Mouse (Mus musculus) liver, embryonic 12.5 days (tissue): Measurements from ENCODE around the gene Rplp2. TPM values are rescaled to one million over a fixed set of nuclear protein-coding genes. Genes with fewer than 3 reads are reported as not detected.

ENCODE experiments used
- ATAC-seq: fragments of 200-750 bp; cut with Nextera tagmentation; 2 replicates; pipeline ENCODE4 v1.8.0; 2017; ENCODE audit warnings: moderate number of reproducible peaks, mild to moderate bottlenecking, moderate library complexity
- H3K27ac ChIP-seq: fragments of 300-500 bp; sonication (generic); 2 replicates; pipeline ENCODE4 v1.5.1; 2016; ENCODE audit warnings: mild to moderate bottlenecking
- H3K27me3 ChIP-seq: fragments of 300-500 bp; sonication (generic); replicated peaks from 2 replicates; pipeline ENCODE4 v1.6.1; 2016; ENCODE audit warnings: mild to moderate bottlenecking, moderate library complexity
- H3K36me3 ChIP-seq: fragments of 300-500 bp; sonication (generic); 2 replicates; pipeline ENCODE4 v1.6.1; 2016; ENCODE audit warnings: mild to moderate bottlenecking, moderate library complexity
- H3K4me1 ChIP-seq: fragments of 300-500 bp; sonication (generic); 2 replicates; pipeline ENCODE4 v1.6.1; 2016
- H3K4me2 ChIP-seq: fragments of 300-500 bp; sonication (generic); 2 replicates; pipeline ENCODE4 v1.6.1; 2016; ENCODE audit warnings: mild to moderate bottlenecking, moderate library complexity
- H3K4me3 ChIP-seq: fragments of 300-500 bp; sonication (generic); 2 replicates; pipeline ENCODE4 v1.5.1; 2016; ENCODE audit warnings: mild to moderate bottlenecking, moderate library complexity
- H3K9ac ChIP-seq: fragments of 300-500 bp; sonication (generic); 2 replicates; pipeline ENCODE4 v1.6.1; 2016; ENCODE audit warnings: mild to moderate bottlenecking, moderate library complexity
- H3K9me3 ChIP-seq: fragments of 300-500 bp; sonication (generic); replicated peaks from 2 replicates; pipeline ENCODE4 v1.6.1; 2016; ENCODE audit warnings: mild to moderate bottlenecking, moderate library complexity
- WGBS: fragments of 180-500 bp; shearing (Covaris S2); methylation state at CpG from one replicate; pipeline ENCODE4 v1.1.7; 2016; ENCODE audit not compliant: insufficient replicate concordance; 5-methylcytosine and 5-hydroxymethylcytosine counted together
- polyA plus RNA-seq: library from polyadenylated mRNA; unstranded; fragments of >200 nt; fragmentation: Nextera tagmentation; extraction: Ambion mirVana; gene quantifications from 2 replicates; pipeline ENCODE4 v1.2.1, GENCODE M21; 2016

Rplp2 gene
- polyA plus RNA-seq, 1 experiment from 2014 or later: 1,344 TPM

DNA sequence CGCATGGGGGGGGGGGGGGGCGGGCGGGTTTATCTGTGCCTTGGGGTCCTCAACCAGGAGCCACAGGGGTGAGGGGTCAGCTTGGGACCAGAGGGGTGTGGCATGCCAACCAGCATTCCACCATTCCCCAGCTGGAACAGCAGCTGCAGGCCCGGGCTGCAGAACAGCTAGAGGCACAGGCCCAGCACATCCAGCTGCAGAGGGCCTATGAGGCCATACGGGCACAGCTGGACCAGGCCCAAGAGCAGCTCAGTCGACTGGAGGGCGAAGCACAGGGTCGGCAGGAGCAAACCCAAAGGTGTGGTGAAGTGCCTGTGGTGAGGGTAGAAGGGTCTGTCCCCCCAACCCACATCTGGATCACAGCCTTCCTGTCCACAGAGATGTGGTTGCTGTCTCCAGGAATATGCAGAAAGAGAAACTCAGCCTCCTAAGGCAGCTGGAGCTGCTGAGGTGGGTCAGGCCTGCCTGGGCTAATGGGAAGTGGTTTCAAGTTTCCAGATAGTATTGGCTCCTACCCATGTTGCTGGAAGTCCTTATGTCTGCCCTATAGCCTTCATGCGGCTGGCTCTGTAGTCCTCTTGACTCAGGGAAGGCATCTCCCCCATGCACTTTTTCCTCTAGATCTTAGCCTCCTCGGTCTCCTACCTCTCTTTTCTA is 18.3 kb downstream of the Rplp2 start:
- Histone ChIP-seq H3K9me3 (no peaks in the 10 kb centered on the region), H3K4me3 (no peak overlapping the region), H3K36me3 (peaks cover 14% of the 10 kb centered on the region), H3K27ac (0 out of 2 replicates have a peak overlapping the region, but pooled peaks have one; percentile 6), H3K27me3 (peaks cover 63% of the 10 kb centered on the region), H3K9ac (no peak overlapping the region), H3K4me1 (peaks cover 83% of the 10 kb centered on the region), H3K4me2 (peak overlapping the region; percentile 44; the same call in 1 of the 2 replicates)
- 53% methylated on average over 10 of the region's 10 CpGs for WGBS
- no peak for ATAC-seq

GRCm38 (mm10) chr7:141466045-141466394 is 18.9 kb downstream of the Rplp2 start:
- no peak for ATAC-seq
- WGBS: 42% methylated on average over 7 of the region's 7 CpGs
- H3K9me3 ChIP-seq: no peaks in the 10 kb centered on the region
- H3K27me3 ChIP-seq: peaks cover 58% of the 10 kb centered on the region
- H3K4me3 ChIP-seq: no peak overlapping the region
- H3K27ac ChIP-seq: 0 out of 2 replicates have a peak overlapping the region, but pooled peaks have one; percentile 6
- peaks cover 80% of the 10 kb centered on the region for H3K4me1 ChIP-seq
- peaks cover 19% of the 10 kb centered on the region for H3K36me3 ChIP-seq
- H3K4me2 ChIP-seq: no peak overlapping the region
- H3K9ac ChIP-seq: no peak overlapping the region

DNA sequence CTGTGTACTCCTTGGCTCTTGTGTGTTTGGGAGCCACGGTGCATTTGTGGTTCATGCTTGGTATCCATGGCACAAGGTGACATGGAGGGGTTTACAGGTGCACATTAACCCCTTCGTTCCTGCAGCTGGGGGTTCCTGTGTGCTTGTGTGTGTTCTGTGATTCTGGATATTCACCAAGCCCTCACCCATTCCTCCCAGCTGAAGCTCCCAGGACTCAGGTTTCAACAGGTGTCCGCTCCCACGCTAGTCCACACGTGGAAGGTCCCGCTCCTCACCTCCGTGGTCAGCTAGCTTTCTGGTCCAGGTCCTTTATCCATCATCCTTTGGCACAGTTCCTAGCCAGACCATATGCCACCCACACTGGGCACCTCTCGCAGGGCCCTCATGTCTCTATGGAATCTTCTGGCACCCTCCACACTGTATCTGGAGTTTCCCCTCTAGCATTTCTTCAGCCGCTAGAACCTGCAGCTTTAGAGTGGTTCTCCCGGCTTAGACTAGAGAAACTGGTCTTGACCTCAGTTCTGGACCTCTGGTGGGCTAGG is 19.5 kb downstream of the Rplp2 start:
- Histone ChIP-seq H3K27me3 (peaks cover 51% of the 10 kb centered on the region), H3K4me1 (peaks cover 74% of the 10 kb centered on the region), H3K36me3 (peaks cover 25% of the 10 kb centered on the region), H3K4me3 (peak overlapping the region; percentile 82), H3K4me2 (peak overlapping the region; percentile 95), H3K9ac (peak overlapping the region; percentile 82), H3K9me3 (no peaks in the 10 kb centered on the region), H3K27ac (peak overlapping the region; percentile 83)
- ATAC-seq: no peak
- WGBS: 55% methylated on average over 10 of the region's 10 CpGs

- peak within 1 kb of the TSS; percentile 95 for H3K4me2 ChIP-seq
- peak within 1 kb of the TSS; percentile 82 for H3K4me3 ChIP-seq
- ATAC-seq: peak; percentile 87
- H3K36me3 ChIP-seq: peaks cover 33% of the 10 kb centered on the region
- no peaks in the 10 kb centered on the region for H3K9me3 ChIP-seq
- H3K27ac ChIP-seq: peak within 1 kb of the TSS; percentile 83
- H3K4me1 ChIP-seq: peaks cover 70% of the 10 kb centered on the region
- peaks cover 44% of the 10 kb centered on the region for H3K27me3 ChIP-seq
- H3K9ac ChIP-seq: peak within 1 kb of the TSS; percentile 82
- WGBS: 1% methylated on average over 52 of the region's 52 CpGs
Observed at GRCm38 (mm10) chr7:141467230-141468030, 20.3 kb downstream of the Rplp2 start, which contains the start of gene Cd151. Cd151 (plus strand) TSS chr7:141467392.

GRCm38 (mm10) chr7:141468164-141468521 is 21.0 kb downstream of the Rplp2 start:
- H3K4me3 ChIP-seq: peak overlapping the region; percentile 82
- H3K27me3 ChIP-seq: peaks cover 37% of the 10 kb centered on the region
- peaks cover 74% of the 10 kb centered on the region for H3K4me1 ChIP-seq
- peak overlapping the region; percentile 83 for H3K27ac ChIP-seq
- ATAC-seq: no peak
- H3K36me3 ChIP-seq: peaks cover 38% of the 10 kb centered on the region
- peak overlapping the region; percentile 95 for H3K4me2 ChIP-seq
- H3K9ac ChIP-seq: peak overlapping the region; percentile 82
- 20% methylated on average over 5 of the region's 5 CpGs for WGBS
- no peaks in the 10 kb centered on the region for H3K9me3 ChIP-seq

- 6% methylated on average over 8 of the region's 8 CpGs for WGBS
- peak overlapping the region; percentile 82 for H3K9ac ChIP-seq
- peak; percentile 71 for ATAC-seq
- H3K4me2 ChIP-seq: peak overlapping the region; percentile 95
- no peaks in the 10 kb centered on the region for H3K9me3 ChIP-seq
- peaks cover 79% of the 10 kb centered on the region for H3K4me1 ChIP-seq
- peak overlapping the region; percentile 83 for H3K27ac ChIP-seq
- H3K36me3 ChIP-seq: peaks cover 38% of the 10 kb centered on the region
- H3K27me3 ChIP-seq: peaks cover 31% of the 10 kb centered on the region
- H3K4me3 ChIP-seq: peak overlapping the region; percentile 82
Observed at GRCm38 (mm10) chr7:141468522-141469211, 21.5 kb downstream of the Rplp2 start.

DNA sequence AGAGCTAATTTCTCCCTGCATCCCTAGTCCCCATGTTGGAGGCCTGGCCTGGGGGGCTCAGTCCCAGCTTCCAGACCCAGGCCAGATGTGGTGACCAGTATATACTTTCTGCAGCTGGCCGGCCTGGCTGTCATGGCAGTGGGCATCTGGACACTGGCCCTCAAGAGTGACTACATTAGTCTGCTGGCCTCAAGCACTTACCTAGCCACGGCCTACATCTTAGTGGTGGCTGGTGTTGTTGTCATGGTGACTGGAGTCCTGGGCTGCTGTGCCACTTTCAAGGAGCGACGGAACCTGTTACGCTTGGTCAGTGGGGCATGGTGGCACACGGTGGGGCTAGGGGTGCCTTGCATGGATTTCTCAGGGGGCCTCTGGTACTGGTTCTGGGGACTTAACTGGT is 22.2 kb downstream of the Rplp2 start:
- no peak for ATAC-seq
- peak overlapping the region; percentile 83 for H3K27ac ChIP-seq
- H3K9me3 ChIP-seq: no peaks in the 10 kb centered on the region
- 82% methylated on average over 6 of the region's 6 CpGs for WGBS
- peaks cover 80% of the 10 kb centered on the region for H3K4me1 ChIP-seq
- peak overlapping the region; percentile 82 for H3K4me3 ChIP-seq
- H3K27me3 ChIP-seq: peaks cover 25% of the 10 kb centered on the region
- peak overlapping the region; percentile 82 for H3K9ac ChIP-seq
- H3K36me3 ChIP-seq: peaks cover 38% of the 10 kb centered on the region
- H3K4me2 ChIP-seq: peak overlapping the region; percentile 95

GRCm38 (mm10) chr7:141469901-141470636 is 22.9 kb downstream of the Rplp2 start:
- no peak overlapping the region for H3K9ac ChIP-seq

DNA sequence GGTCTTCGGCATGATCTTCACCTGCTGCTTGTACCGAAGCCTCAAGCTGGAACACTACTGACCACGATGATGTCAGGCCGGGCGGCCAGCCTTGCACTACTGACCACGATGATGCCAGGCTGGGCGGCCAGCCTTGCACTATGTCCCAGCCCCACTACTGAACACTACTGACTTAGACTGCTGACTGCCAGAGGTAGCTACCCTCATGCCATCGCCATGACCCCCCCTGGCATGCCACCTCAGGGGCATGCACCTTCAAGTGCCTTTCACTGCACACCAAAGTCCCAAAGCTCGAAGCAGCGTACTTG is 23.4 kb downstream of the Rplp2 start:
- WGBS: 89% methylated on average over 10 of the region's 10 CpGs
- H3K4me2 ChIP-seq: no peak overlapping the region
- peaks cover 73% of the 10 kb centered on the region for H3K4me1 ChIP-seq
- H3K27me3 ChIP-seq: peaks cover 12% of the 10 kb centered on the region
- no peak overlapping the region for H3K27ac ChIP-seq
- no peak overlapping the region for H3K4me3 ChIP-seq
- no peaks in the 10 kb centered on the region for H3K9me3 ChIP-seq
- peaks cover 38% of the 10 kb centered on the region for H3K36me3 ChIP-seq
- H3K9ac ChIP-seq: no peak overlapping the region
- ATAC-seq: no peak

More at GRCm38 (mm10) chr7:141469901-141470636, 22.9 kb downstream of the Rplp2 start:
- Histone ChIP-seq H3K4me2 (peak overlapping the region; percentile 95; the same call in 1 of the 2 replicates), H3K27me3 (peaks cover 17% of the 10 kb centered on the region), H3K36me3 (peaks cover 38% of the 10 kb centered on the region), H3K27ac (peak overlapping the region; percentile 83), H3K9me3 (no peaks in the 10 kb centered on the region), H3K4me1 (peaks cover 75% of the 10 kb centered on the region), H3K4me3 (no peak overlapping the region)
- 85% methylated on average over 18 of the region's 18 CpGs for WGBS
- ATAC-seq: no peak

DNA sequence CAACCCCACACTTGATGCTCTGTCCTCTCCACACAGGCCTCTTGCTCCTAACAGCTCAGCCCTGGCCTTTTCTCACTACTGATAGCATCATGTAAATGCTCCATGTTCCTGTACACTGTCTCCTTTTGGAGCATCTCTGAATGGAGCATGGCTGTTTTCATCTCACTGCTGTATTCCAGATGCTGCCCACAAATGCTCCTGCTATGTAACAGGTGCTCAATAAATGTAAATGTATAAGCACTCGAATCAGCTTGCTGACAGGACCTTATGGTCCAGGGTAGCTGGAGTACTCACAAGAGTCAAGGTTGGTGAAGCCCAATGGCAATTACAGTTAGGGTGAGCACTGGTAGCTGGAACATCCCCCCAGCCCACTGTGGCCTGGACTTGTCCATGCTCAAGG is 24.1 kb downstream of the Rplp2 start:
- 89% methylated on average over 1 of the region's 1 CpGs for WGBS
- Histone ChIP-seq H3K9me3 (no peaks in the 10 kb centered on the region), H3K4me2 (no peak overlapping the region), H3K4me1 (peaks cover 73% of the 10 kb centered on the region), H3K27ac (0 out of 2 replicates have a peak overlapping the region, but pooled peaks have one; percentile 8), H3K4me3 (no peak overlapping the region), H3K36me3 (peaks cover 38% of the 10 kb centered on the region), H3K27me3 (peaks cover 6% of the 10 kb centered on the region), H3K9ac (no peak overlapping the region)
- ATAC-seq: no peak

DNA sequence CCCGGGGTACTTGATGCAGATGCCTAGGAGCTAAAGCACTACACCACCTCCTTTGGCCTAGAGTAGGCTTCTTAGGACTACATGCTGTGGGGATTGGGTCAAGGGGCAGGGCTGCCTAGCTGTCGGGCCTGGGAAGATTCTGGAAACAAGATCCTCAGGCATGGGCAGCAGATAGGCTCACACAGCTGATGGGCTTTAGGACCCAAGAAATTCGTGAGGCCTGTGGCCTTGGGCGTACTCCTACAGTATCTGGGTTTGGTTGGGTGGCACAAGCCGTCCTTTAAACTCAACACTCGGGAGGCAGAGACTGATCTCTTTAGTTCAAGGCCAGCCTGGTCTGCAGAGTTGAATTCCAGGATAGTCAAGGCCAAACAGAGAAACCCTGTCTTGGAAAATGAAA is 25.1 kb downstream of the Rplp2 start:
- H3K4me1 ChIP-seq: peaks cover 73% of the 10 kb centered on the region
- H3K27me3 ChIP-seq: no peaks in the 10 kb centered on the region
- H3K4me3 ChIP-seq: no peak overlapping the region
- no peak overlapping the region for H3K4me2 ChIP-seq
- no peaks in the 10 kb centered on the region for H3K9me3 ChIP-seq
- no peak overlapping the region for H3K9ac ChIP-seq
- ATAC-seq: no peak
- 72% methylated on average over 6 of the region's 6 CpGs for WGBS
- H3K36me3 ChIP-seq: peaks cover 38% of the 10 kb centered on the region
- 0 out of 2 replicates have a peak overlapping the region, but pooled peaks have one; percentile 7 for H3K27ac ChIP-seq
